Mouse (Mus musculus) layer of hippocampus, adult 2 months (tissue): Measurements from ENCODE around the gene Mknk2. TPM values are rescaled to one million over a fixed set of nuclear protein-coding genes. Genes with fewer than 3 reads are reported as not detected.

Experiments used
- DNase-seq, 2 experiments: peaks; one replicate each; pipeline ENCODE4 v3.0.0; 2022; ENCODE audit warnings: low spot score in 2 of 2
- H3K27ac ChIP-seq: fragments of 200-600 bp; 2 replicates; pipeline ENCODE4 v1.8.1; 2022
- H3K4me3 ChIP-seq: fragments of 200-600 bp; 2 replicates; pipeline ENCODE4 v1.8.1; 2022; ENCODE audit warnings: mild to moderate bottlenecking
- CTCF ChIP-seq: fragments of 200-600 bp; conservative IDR thresholded peaks from 2 replicates; pipeline ENCODE4 v1.8.1; 2022; ENCODE audit warnings: antibody characterized with exemption, mild to moderate bottlenecking, moderate library complexity
- total RNA-seq, 2 experiments: library from RNA; stranded (reverse); gene quantifications; 2 replicates each; pipeline ENCODE4 v1.2.3; 2021

The Mknk2 gene
- total RNA-seq, 2 experiments from 2014 or later: 45.3 to 46.9 TPM

DNA sequence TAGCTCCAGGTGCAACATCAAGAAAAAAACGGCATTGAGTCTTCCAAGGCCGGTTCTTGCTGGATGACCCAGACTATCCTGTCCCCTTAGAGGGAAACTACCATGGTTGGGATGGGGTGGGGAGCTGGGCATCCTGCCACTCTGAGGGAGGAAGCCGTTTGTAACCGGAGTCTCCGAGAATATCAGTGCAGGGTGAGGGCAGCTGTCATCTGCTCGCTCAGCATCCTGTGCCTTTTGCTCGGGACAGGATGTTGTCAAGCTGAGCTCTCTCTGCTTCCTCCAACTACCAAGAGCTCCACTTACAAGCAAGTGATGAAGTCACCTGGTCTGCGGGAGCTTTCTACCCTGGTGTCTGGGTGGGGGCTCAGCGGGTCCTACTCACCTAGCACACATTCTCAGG is 59.7 kb downstream of the Mknk2 start:
- TF ChIP-seq CTCF: no peak

More for the DNA sequence above, 59.7 kb downstream of the Mknk2 start:
- Histone ChIP-seq H3K4me3 (no peak overlapping the region), H3K27ac (no peak overlapping the region)
- DNase-seq: no peak

Other genes with a start within 250 kb of the Mknk2 start
- gene Tcf3, start 244.5 kb downstream of the Mknk2 start, total RNA-seq: 10 to 100 TPM; 27.6 to 31.6 TPM
- gene Onecut3, start 183.3 kb downstream of the Mknk2 start, total RNA-seq: not detected
- under 1 TPM; 0.12 to 0.31 TPM for gene Atp8b3, start 139.0 kb downstream of the Mknk2 start, total RNA-seq
- gene Rexo1, start 116.6 kb downstream of the Mknk2 start, total RNA-seq: 10 to 100 TPM; 51.6 to 52.8 TPM
- gene Klf16, start 100.8 kb downstream of the Mknk2 start, total RNA-seq: 10 to 100 TPM; 50.8 to 56.8 TPM
- 100 to 1,000 TPM; 158 to 166 TPM for gene Abhd17a, start 87.8 kb downstream of the Mknk2 start, total RNA-seq
- gene Scamp4, start 75.2 kb downstream of the Mknk2 start, total RNA-seq: 10 to 100 TPM; 42.9 to 43.1 TPM
- 1 to 10 TPM; 1.3 to 3.5 TPM for gene Adat3, start 75.2 kb downstream of the Mknk2 start, total RNA-seq
- gene Gm49322, start 72.1 kb downstream of the Mknk2 start, total RNA-seq: 1 to 10 TPM; 3.0 to 4.5 TPM
- 100 to 1,000 TPM; 221 to 228 TPM for gene Csnk1g2, start 55.3 kb downstream of the Mknk2 start, total RNA-seq
- gene Btbd2, start 21.0 kb downstream of the Mknk2 start, total RNA-seq: 100 to 1,000 TPM; 102 to 105 TPM
- gene Mob3a, start 23.9 kb upstream of the Mknk2 start, total RNA-seq: 10 to 100 TPM; 10.6 to 16.5 TPM
- gene Izumo4, start 24.1 kb upstream of the Mknk2 start, total RNA-seq: 10 to 100 TPM; 65.0 to 69.0 TPM
- gene Ap3d1, start 64.2 kb upstream of the Mknk2 start, total RNA-seq: 100 to 1,000 TPM; 145 to 153 TPM
- 10 to 100 TPM; 52.0 to 63.6 TPM for gene Dot1l, start 77.1 kb upstream of the Mknk2 start, total RNA-seq
- gene Sf3a2, start 120.1 kb upstream of the Mknk2 start, total RNA-seq: 10 to 100 TPM; 51.7 to 55.1 TPM
- 10 to 100 TPM; 68.4 to 76.3 TPM for gene Plekhj1, start 120.5 kb upstream of the Mknk2 start, total RNA-seq
- 1 to 10 TPM; 2.7 to 5.3 TPM for gene Amh, start 127.1 kb upstream of the Mknk2 start, total RNA-seq
- 1 to 10 TPM; 1.9 to 2.5 TPM for gene Jsrp1, start 135.4 kb upstream of the Mknk2 start, total RNA-seq
- 100 to 1,000 TPM; 478 to 493 TPM for gene Oaz1, start 148.5 kb upstream of the Mknk2 start, total RNA-seq
- 10 to 100 TPM; 49.4 to 54.3 TPM for gene Lingo3, start 165.9 kb upstream of the Mknk2 start, total RNA-seq
- 10 to 100 TPM; 51.6 to 53.3 TPM for gene Lsm7, start 177.1 kb upstream of the Mknk2 start, total RNA-seq
- gene Sppl2b, start 177.2 kb upstream of the Mknk2 start, total RNA-seq: 10 to 100 TPM; 61.2 to 63.2 TPM
- gene Tmprss9, start 193.7 kb upstream of the Mknk2 start, total RNA-seq: under 1 TPM; 0.46 to 0.56 TPM
- gene Timm13, start 222.9 kb upstream of the Mknk2 start, total RNA-seq: 100 to 1,000 TPM; 134 to 145 TPM
- gene Lmnb2, start 240.1 kb upstream of the Mknk2 start, total RNA-seq: 10 to 100 TPM; 20.8 to 21.9 TPM